Mouse (Mus musculus): ENCODE data around the gene Bdkrb2.

GRCm38 (mm10) chr12:105546538-105546937, 16.5 kb upstream of the Bdkrb2 start:
- no peak for TF ChIP-seq POLR2A (IDR thresholded peaks at IDR 0.05; ENCODE audit: borderline replicate concordance, control insufficient read depth, low read depth, low read length)
- no peak for TF ChIP-seq CTCF (IDR thresholded peaks at IDR 0.05; ENCODE audit: control insufficient read depth, insufficient read depth, low read length)

All from bone marrow, adult 2 months (tissue).